Mouse (Mus musculus): ENCODE results near the gene Disc1. TPM values are rescaled to one million over a fixed set of nuclear protein-coding genes. Genes with fewer than 3 reads are reported as not detected.

Disc1 gene
- total and polyA plus RNA-seq, 3 experiments, result 0.75 to 2.2 TPM; not detected in 1

DNA sequence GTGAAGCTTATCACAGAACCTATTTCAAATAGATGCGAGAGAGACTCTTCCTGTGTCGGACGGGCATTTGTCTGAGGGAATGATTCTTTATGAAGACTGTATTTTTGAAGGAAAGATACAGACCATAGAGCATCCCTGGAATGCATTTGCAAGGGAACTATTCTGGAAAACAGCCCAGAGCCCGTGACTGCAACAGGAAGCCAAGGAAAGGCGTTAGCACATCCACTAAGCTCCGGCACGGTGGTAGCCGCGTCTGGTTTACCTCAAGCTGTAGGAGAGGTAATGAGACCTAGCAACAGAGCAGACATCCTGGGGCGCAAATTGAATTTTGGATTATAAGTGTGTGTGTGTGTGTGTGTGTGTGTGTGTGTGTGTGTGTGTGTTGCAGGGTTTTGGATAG is 188.4 kb downstream of the Disc1 start:
- H3K9ac ChIP-seq (ENCODE audit: control insufficient read depth, low read depth, low read length, poor library complexity, severe bottlenecking), result no peak overlapping the region
- no peaks in the 10 kb centered on the region for H3K79me2 ChIP-seq (ENCODE audit: control insufficient read depth, insufficient read depth, low read length, poor library complexity)
- no peak overlapping the region for H3K27ac ChIP-seq (ENCODE audit: control insufficient read depth, low read depth, low read length)
- H3K4me3 ChIP-seq (ENCODE audit: control insufficient read depth in 1 of 2, insufficient read depth in 1 of 2, low read depth in 2 of 2, low read length in 2 of 2), result no peak overlapping the region
- no peaks in the 10 kb centered on the region for H3K27me3 ChIP-seq (ENCODE audit: control insufficient read depth in 1 of 2, insufficient read depth in 2 of 2, low read length in 2 of 2)
- no peak for TF ChIP-seq RCOR1 (IDR thresholded peaks at IDR 0.05; ENCODE audit: low read depth, low read length)
- no peak for TF ChIP-seq ZC3H11A (IDR thresholded peaks at IDR 0.05; ENCODE audit: low read depth, low read length)
- TF ChIP-seq MXI1 (IDR thresholded peaks at IDR 0.05; ENCODE audit: low read depth, low read length), result no peak
- TF ChIP-seq MEF2A (IDR thresholded peaks at IDR 0.05; ENCODE audit: extremely low read depth, insufficient replicate concordance, low read depth, low read length, poor library complexity, severe bottlenecking), result no peak
- TF ChIP-seq MYC (IDR thresholded peaks at IDR 0.05; ENCODE audit: low read depth, low read length), result no peak
- no peak for TF ChIP-seq HCFC1 (IDR thresholded peaks at IDR 0.05; ENCODE audit: low read depth, low read length)
- TF ChIP-seq CHD2 (IDR thresholded peaks at IDR 0.05; ENCODE audit: low read length), result no peak
- no peak for TF ChIP-seq EP300 (IDR thresholded peaks at IDR 0.05; ENCODE audit: low read depth in 1 of 2, low read length in 2 of 2)
- no peak for TF ChIP-seq ELF1 (IDR thresholded peaks at IDR 0.05; ENCODE audit: low read depth, low read length)
- no peak for TF ChIP-seq NELFE (IDR thresholded peaks at IDR 0.05; ENCODE audit: low read depth, low read length)
- TF ChIP-seq CHD1 (IDR thresholded peaks at IDR 0.05; ENCODE audit: low read depth, low read length), result no peak
- TF ChIP-seq SIN3A (IDR thresholded peaks at IDR 0.05; ENCODE audit: low read length), result no peak
- TF ChIP-seq JUND (IDR thresholded peaks at IDR 0.05; ENCODE audit: low read depth, low read length), result no peak
- no peak for TF ChIP-seq ZMIZ1 (IDR thresholded peaks at IDR 0.05; ENCODE audit: low read depth, low read length)
- TF ChIP-seq UBTF (IDR thresholded peaks at IDR 0.05; ENCODE audit: borderline replicate concordance, insufficient read depth, low read depth, low read length), result no peak
- TF ChIP-seq MAX (IDR thresholded peaks at IDR 0.05; ENCODE audit: low read length), result no peak
- no peak for DNase-seq (ENCODE audit: low read depth, low spot score)
- no peaks in the 10 kb centered on the region for H3K9me3 ChIP-seq (replicated peaks; ENCODE audit: insufficient read depth, low read length)
- H3K36me3 ChIP-seq (ENCODE audit: control insufficient read depth in 1 of 2, insufficient read depth in 2 of 2, low read length in 2 of 2), result no peaks in the 10 kb centered on the region
- H3K4me1 ChIP-seq (ENCODE audit: control insufficient read depth in 1 of 2, insufficient read depth in 2 of 2, low read length in 2 of 2), result no peaks in the 10 kb centered on the region

DNA sequence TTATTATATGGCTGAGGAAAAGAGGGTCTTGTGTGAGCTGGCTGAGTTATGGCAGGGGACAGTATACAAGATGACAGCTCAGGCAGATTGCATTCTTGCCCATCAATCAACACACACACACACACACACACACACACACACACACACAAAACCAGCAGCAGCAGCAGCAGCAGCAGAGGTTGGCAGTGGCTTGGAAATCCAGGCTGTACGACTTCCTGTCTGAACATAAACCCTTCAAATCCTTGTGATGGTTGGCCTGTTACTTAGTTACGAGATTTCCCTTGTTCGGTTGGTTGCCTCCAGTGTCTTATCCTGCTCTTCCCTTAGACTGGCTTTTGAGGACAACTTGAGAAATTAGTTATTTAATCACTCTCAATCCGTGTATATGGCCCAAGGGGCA is 188.9 kb downstream of the Disc1 start:
- H3K27me3 ChIP-seq (ENCODE audit: control insufficient read depth in 1 of 2, insufficient read depth in 2 of 2, low read length in 2 of 2), result no peaks in the 10 kb centered on the region
- no peaks in the 10 kb centered on the region for H3K36me3 ChIP-seq (ENCODE audit: control insufficient read depth in 1 of 2, insufficient read depth in 2 of 2, low read length in 2 of 2)
- no peak overlapping the region for H3K27ac ChIP-seq (ENCODE audit: control insufficient read depth, low read depth, low read length)
- H3K4me3 ChIP-seq (ENCODE audit: control insufficient read depth in 1 of 2, insufficient read depth in 1 of 2, low read depth in 2 of 2, low read length in 2 of 2), result no peak overlapping the region
- no peaks in the 10 kb centered on the region for H3K4me1 ChIP-seq (ENCODE audit: control insufficient read depth in 1 of 2, insufficient read depth in 2 of 2, low read length in 2 of 2)
- H3K79me2 ChIP-seq (ENCODE audit: control insufficient read depth, insufficient read depth, low read length, poor library complexity), result no peaks in the 10 kb centered on the region
- H3K9ac ChIP-seq (ENCODE audit: control insufficient read depth, low read depth, low read length, poor library complexity, severe bottlenecking), result no peak overlapping the region
- TF ChIP-seq POLR2AphosphoS5 (IDR thresholded peaks at IDR 0.05; ENCODE audit: borderline replicate concordance, low read depth, low read length) (no peak), MAZ (IDR thresholded peaks at IDR 0.05; ENCODE audit: low read depth, low read length) (no peak), UBTF (IDR thresholded peaks at IDR 0.05; ENCODE audit: borderline replicate concordance, insufficient read depth, low read depth, low read length) (no peak), MXI1 (IDR thresholded peaks at IDR 0.05; ENCODE audit: low read depth, low read length) (no peak), MAFK (IDR thresholded peaks at IDR 0.05; ENCODE audit: borderline replicate concordance, low read depth, low read length) (no peak), CHD1 (IDR thresholded peaks at IDR 0.05; ENCODE audit: low read depth, low read length) (no peak), POLR2AphosphoS2 (IDR thresholded peaks at IDR 0.05; ENCODE audit: low read length) (no peak)
- DNase-seq (ENCODE audit: low read depth, low spot score), result no peak
- H3K9me3 ChIP-seq (replicated peaks; ENCODE audit: insufficient read depth, low read length), result no peaks in the 10 kb centered on the region
